Mouse (Mus musculus): ENCODE measurements around the gene Hcls1.

The Hcls1 gene

GRCm38 (mm10) chr16:36934841-36935620 lies at the start of gene Hcls1:
TSS of gene Hcls1 (plus strand) at chr16:36934983.
- peak; percentile 36 to 38 for DNase-seq (ENCODE audit: low spot score in 2 of 2)

DNA sequence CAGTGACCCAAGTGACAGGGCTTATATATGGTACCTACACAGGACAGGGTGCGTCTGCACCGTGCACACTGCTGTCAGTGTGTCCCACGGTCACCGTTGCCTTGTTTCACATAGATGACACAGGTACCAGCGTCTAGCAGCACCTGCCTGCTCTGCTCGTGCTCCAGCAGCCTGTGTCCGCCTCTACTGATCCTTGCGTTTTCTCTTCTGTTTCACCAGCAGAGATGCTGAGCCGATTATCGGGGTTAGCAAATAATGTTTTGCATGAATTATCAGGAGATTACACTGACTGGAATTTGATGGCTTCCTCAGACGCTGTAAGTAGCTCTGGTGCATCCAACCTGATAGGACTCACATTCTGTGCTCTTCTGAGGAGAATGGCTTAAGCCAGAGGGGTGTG lies 48.9 kb upstream of the Hcls1 start:
- DNase-seq (ENCODE audit: low spot score in 2 of 2): no peak

- DNase-seq (ENCODE audit: low spot score in 2 of 2): no peak
Measured at GRCm38 (mm10) chr16:36887546-36887945, 47.2 kb upstream of the Hcls1 start.

DNA sequence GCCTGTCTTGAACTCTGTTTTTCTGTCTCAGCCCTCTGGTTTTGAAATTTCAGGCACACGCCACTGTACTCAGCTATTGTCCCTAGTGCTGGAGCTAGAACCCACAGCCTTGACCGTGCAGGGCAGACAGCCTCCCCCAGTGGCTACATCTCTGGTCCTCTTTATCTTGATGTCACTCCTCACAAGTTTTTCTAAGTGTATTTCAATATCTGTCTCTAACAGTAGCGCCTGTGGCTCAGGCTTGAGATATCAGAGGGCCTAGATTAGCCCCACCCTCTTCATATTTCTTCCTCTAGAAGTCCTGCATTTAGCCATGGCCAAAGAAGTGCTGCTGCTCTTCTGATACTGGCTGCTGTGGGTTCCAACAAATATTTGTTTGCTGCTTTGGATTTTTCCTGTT lies 44.2 kb upstream of the Hcls1 start:
- DNase-seq (ENCODE audit: low spot score in 2 of 2): no peak

GRCm38 (mm10) chr16:36891415-36891814 lies 43.4 kb upstream of the Hcls1 start:
- DNase-seq (ENCODE audit: low spot score in 2 of 2): no peak

DNA sequence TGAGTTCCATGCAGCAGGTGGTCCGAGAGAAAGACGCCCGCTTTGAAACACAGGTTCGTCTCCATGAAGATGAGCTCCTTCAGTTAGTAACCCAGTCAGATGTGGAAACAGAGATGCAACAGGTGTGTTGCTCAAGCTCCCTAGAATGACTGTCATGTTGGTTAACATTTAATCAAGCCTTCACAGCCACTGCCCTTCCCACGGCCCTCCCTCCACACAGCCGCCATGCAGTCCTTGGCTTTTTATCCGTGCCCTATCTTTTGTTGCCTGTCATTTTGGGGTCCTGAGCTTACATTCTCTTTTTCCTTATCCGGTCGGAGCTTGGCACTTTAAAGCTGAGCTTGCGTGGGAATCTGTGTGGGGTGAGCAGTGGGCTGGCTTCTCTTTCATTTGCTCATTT lies 41.5 kb upstream of the Hcls1 start:
- no peak for DNase-seq (ENCODE audit: low spot score in 2 of 2)

DNA sequence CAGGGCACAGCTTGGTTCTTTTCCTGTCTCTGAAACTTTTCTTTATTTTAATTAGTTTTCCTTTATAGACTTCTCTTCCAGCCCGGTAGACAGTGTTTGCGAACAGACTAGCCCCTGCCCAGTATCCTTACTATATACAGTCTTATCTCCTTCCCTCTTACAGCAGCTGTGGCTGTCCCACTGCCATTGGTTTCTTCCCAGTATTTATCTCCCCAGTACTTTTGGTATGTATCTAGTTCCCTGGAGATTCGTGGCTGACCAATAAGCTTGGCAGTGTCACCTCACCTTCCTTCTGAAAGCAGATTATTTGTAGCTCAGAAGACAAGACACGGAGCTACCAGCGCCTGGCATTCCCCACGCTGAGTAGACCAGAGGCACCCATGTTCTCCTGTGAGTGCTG lies 38.1 kb upstream of the Hcls1 start:
- no peak for DNase-seq (ENCODE audit: low spot score in 2 of 2)

DNA sequence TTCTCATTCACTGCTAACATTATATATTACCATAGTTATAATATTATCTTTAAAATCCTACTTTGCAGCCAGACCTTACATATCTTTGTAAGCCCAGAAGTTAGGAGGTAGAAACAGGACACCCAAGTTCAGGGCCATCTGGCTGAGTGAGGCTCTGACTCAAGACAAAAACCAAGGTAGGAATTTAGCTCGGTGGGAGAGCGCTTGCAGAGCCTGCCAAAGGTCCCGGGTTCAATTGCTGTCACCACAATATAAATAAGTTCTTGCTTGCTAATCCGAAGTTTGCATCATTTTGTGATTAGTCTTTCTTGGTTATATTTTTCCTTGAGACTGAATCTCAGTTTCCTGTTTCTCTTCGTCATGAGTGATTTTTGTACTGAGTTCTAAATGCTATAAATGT lies 31.6 kb upstream of the Hcls1 start:
- no peak for DNase-seq (ENCODE audit: low spot score in 2 of 2)

DNA sequence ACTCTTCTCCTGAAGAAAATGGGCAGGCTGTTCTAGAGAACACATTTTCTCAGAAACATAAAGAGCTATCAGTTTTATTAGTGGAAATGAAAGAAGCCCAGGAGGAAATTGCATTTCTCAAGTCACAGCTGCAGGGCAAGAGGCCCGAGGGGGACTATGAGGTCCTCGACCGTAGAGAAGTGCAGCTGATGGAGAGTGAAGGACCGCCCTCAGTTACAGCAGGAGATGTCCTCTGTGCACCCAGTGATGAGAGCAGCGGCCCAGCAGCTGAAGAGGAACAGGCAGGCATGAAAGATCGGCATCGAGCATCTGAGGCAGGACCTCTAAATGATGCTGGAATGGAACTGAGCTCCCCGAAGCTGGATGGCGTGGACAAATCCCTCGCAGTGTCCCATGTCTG lies 22.9 kb upstream of the Hcls1 start:
- DNase-seq (ENCODE audit: low spot score in 2 of 2): no peak

GRCm38 (mm10) chr16:36912311-36912710 lies 22.5 kb upstream of the Hcls1 start:
- no peak for DNase-seq (ENCODE audit: low spot score in 2 of 2)

GRCm38 (mm10) chr16:36914195-36914594 lies 20.6 kb upstream of the Hcls1 start:
- no peak for DNase-seq (ENCODE audit: low spot score in 2 of 2)

DNA sequence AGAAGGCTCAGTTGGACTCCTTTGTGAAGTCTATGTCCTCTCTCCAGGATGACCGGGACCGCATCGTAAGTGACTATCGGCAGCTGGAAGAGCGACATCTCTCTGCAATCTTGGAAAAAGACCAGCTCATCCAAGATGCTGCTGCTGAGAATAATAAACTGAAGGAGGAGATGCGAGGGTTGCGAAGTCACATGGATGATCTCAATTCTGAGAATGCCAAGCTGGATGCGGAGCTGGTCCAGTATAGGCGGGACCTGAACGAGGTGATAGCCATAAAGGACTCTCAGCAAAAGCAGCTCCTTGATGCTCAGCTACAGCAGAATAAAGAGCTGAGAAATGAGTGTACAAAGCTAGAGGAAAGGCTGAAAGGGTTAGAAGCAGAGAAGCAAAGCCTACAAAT lies 16.3 kb upstream of the Hcls1 start:
- DNase-seq (ENCODE audit: low spot score in 2 of 2): no peak

GRCm38 (mm10) chr16:36920410-36920809 lies 14.4 kb upstream of the Hcls1 start:
- no peak for DNase-seq (ENCODE audit: low spot score in 2 of 2)

- no peak for DNase-seq (ENCODE audit: low spot score in 2 of 2)
Measured at GRCm38 (mm10) chr16:36921067-36921613, 13.6 kb upstream of the Hcls1 start.

- DNase-seq (ENCODE audit: low spot score in 2 of 2): no peak
Measured at GRCm38 (mm10) chr16:36921980-36922379, 12.8 kb upstream of the Hcls1 start.

GRCm38 (mm10) chr16:36924312-36924711 lies 10.5 kb upstream of the Hcls1 start:
- DNase-seq (ENCODE audit: low spot score in 2 of 2): no peak

GRCm38 (mm10) chr16:36925351-36925750 lies 9.4 kb upstream of the Hcls1 start:
- no peak for DNase-seq (ENCODE audit: low spot score in 2 of 2)

- no peak for DNase-seq (ENCODE audit: low spot score in 2 of 2)
Measured at GRCm38 (mm10) chr16:36925797-36926196, 9.0 kb upstream of the Hcls1 start.

DNA sequence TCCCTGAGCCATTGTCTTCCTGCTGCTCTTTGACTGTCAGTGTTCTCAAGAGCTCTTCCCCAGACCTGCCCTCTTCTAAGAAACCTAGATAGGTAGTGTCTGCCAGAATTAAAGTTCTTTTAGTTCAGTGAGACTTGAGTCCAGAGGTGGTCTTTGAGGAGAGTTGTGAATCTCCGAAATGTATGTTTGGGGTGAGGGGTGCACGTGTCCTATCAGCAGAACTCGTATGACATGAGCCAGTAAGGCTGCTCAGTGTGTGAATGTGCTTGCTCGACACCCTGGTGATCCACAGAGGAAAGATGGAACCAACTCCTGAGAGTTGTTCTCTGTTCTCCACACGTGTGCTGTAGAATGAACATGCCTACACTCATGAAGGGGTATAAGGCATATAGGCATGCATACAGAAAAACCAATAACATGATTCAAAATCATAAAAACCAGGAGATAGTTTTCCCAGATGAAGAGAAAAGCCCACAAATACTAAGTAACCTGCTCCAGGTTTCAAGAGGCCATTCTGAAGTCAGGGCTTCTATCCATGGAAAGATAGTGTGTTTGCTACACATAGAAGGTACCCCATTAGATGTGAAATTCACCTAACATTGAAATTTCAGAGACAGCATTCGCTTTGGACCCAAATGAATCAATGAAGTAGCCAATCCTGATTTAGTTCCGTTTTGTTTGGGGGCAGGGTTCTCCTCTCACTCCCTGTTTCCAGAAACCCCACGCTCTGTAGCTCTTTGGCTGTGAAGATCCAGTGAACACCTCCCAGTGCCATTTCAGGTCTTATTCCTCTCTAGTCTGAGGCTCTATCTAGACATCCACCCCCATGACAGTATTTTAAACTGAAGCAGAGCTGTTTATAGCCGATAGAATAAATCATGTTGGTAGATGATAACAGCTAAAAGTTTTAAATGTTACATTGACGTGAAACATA lies 8.0 kb upstream of the Hcls1 start:
- DNase-seq (ENCODE audit: low spot score in 2 of 2): no peak

- no peak for DNase-seq (ENCODE audit: low spot score in 2 of 2)
Measured at GRCm38 (mm10) chr16:36927495-36928105, 7.2 kb upstream of the Hcls1 start.

- no peak for DNase-seq (ENCODE audit: low spot score in 2 of 2)
Measured at GRCm38 (mm10) chr16:36928106-36928500, 6.7 kb upstream of the Hcls1 start.

GRCm38 (mm10) chr16:36929216-36929615 lies 5.6 kb upstream of the Hcls1 start:
- no peak for DNase-seq (ENCODE audit: low spot score in 2 of 2)

Data from right cerebral cortex, postnatal 10 days (tissue).